Mouse (Mus musculus): ENCODE results near the gene Nxn.

DNA sequence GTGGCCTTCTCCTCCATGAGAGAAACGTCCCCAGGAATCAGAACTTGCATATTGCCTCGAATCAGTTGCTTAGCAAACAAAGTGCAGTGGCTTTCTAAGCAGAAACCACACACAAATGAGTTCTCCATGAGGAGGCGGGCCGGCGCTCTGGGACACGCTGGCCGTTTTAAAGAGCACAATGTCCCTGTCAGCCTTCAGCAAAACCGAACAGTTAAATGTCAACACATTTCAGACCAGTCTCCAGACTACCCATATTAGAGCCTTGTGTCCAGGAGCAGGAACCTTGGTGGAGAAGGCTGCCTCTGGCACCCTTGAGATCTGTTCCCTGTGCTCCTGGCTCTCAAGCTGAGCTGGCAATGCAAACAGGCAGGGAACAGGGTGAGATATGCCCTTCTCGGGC is 101.7 kb downstream of the Nxn start:
- TF ChIP-seq EP300 (IDR thresholded peaks at IDR 0.05; ENCODE audit: insufficient read depth, low read depth, low read length) (no peak), CTCF (IDR thresholded peaks at IDR 0.05) (no peak)

Data from heart, adult 2 months (tissue).